Mouse (Mus musculus): Measurements from ENCODE around the gene Vac14. TPM values are rescaled to one million over a fixed set of nuclear protein-coding genes. Genes with fewer than 3 reads are reported as not detected.

The Vac14 gene
- total RNA-seq, 2 experiments from 2014 or later = 25.4 to 26.1 TPM

GRCm38 (mm10) chr8:110764671-110765070 lies 146.3 kb downstream of the Vac14 start:
- no peak for TF ChIP-seq CTCF (IDR thresholded peaks at IDR 0.05)
- Histone ChIP-seq H3K27ac (no peak overlapping the region), H3K4me3 (no peak overlapping the region)
- no peak for DNase-seq (ENCODE audit: extremely low spot score in 1 of 2, low spot score in 2 of 2)
- intact Hi-C loops (cut with DNase I) = no loop called here

- DNase-seq (ENCODE audit: extremely low spot score in 1 of 2, low spot score in 2 of 2) = no peak
- Histone ChIP-seq H3K27ac (no peak overlapping the region), H3K4me3 (no peak overlapping the region)
- intact Hi-C loops (cut with DNase I) = no loop called here
- TF ChIP-seq CTCF (IDR thresholded peaks at IDR 0.05) = no peak
These were observed 148.9 kb downstream of the Vac14 start for GRCm38 (mm10) chr8:110767261-110767660.

Other genes with a start within 250 kb of the Vac14 start
- 100 to 1,000 TPM; 207 to 234 TPM for gene Mtss1l, start 102.9 kb downstream of the Vac14 start, total RNA-seq (2021)
- 100 to 1,000 TPM; 103 TPM for gene Il34, start 187.3 kb downstream of the Vac14 start, total RNA-seq (2021)
- 10 to 100 TPM; 49.0 to 59.1 TPM for gene Cog4, start 228.0 kb downstream of the Vac14 start, total RNA-seq (2021)
- gene Sf3b3, start 228.2 kb downstream of the Vac14 start, total RNA-seq (2021) = 10 to 100 TPM; 61.8 to 66.5 TPM

Measured in left cerebral cortex, adult 2 months (tissue).